Mouse (Mus musculus) spleen, adult 2 months (tissue): ENCODE measurements around the gene Tpsab1. TPM values are rescaled to one million over a fixed set of nuclear protein-coding genes. Genes with fewer than 3 reads are reported as not detected.

Source experiments
- DNase-seq, 2 experiments: peaks; one replicate each; pipeline versions ENCODE4 v3.0.0 to v3.0.0-alpha.2; 2012 to 2021; ENCODE audit warnings: low spot score in 2 of 2, low read depth in 1 of 2
- H3K27ac ChIP-seq: fragments of 200-500 bp; 2 replicates; pipeline ENCODE4 v1.5.1; 2012; ENCODE audit warnings: low read length, inconsistent platforms; ENCODE audit not compliant: insufficient read depth
- H3K27me3 ChIP-seq: fragments of 200-500 bp; 2 replicates; pipeline ENCODE4 v1.6.1; 2012; ENCODE audit warnings: mild to moderate bottlenecking, moderate library complexity, low read length, inconsistent platforms; ENCODE audit not compliant: control insufficient read depth, insufficient read depth
- H3K36me3 ChIP-seq: fragments of 200-500 bp; 2 replicates; pipeline ENCODE4 v1.6.1; 2012; ENCODE audit warnings: mild to moderate bottlenecking, low read length, inconsistent platforms; ENCODE audit not compliant: control insufficient read depth, insufficient read depth
- H3K4me1 ChIP-seq: fragments of 200-500 bp; 2 replicates; pipeline ENCODE4 v1.6.1; 2011; ENCODE audit warnings: inconsistent platforms; ENCODE audit not compliant: control insufficient read depth, insufficient read depth, insufficient read length
- H3K4me3 ChIP-seq: fragments of 200-500 bp; 2 replicates; pipeline ENCODE4 v1.5.1; 2011; ENCODE audit warnings: mild to moderate bottlenecking, inconsistent platforms; ENCODE audit not compliant: insufficient read depth, insufficient read length; ENCODE audit errors: extremely low read depth
- CTCF ChIP-seq: fragments of 200-500 bp; IDR thresholded peaks from 2 replicates; pipeline ENCODE4 v1.5.1; 2011; ENCODE audit warnings: mild to moderate bottlenecking, inconsistent platforms; ENCODE audit not compliant: insufficient read depth, insufficient read length, insufficient replicate concordance; ENCODE audit errors: extremely low read depth
- POLR2A ChIP-seq: fragments of 200-500 bp; IDR thresholded peaks from 2 replicates; pipeline ENCODE4 v1.6.1; 2011; ENCODE audit warnings: low read depth, low read length, inconsistent platforms
- WGBS: fragments of 180-500 bp; shearing (Covaris S2); methylation state at CpG from one replicate; pipeline ENCODE4 v1.1.7; 2018; 5-methylcytosine and 5-hydroxymethylcytosine counted together
- polyA plus RNA-seq: library from polyadenylated mRNA; depleted of rRNA; stranded (reverse); fragments of >200 nt; gene quantifications from 2 replicates; pipeline ENCODE4 v1.2.3, GENCODE M21; 2012; rRNA removed

The Tpsab1 gene
- polyA plus RNA-seq, 1 experiment: 0.11 TPM

DNA sequence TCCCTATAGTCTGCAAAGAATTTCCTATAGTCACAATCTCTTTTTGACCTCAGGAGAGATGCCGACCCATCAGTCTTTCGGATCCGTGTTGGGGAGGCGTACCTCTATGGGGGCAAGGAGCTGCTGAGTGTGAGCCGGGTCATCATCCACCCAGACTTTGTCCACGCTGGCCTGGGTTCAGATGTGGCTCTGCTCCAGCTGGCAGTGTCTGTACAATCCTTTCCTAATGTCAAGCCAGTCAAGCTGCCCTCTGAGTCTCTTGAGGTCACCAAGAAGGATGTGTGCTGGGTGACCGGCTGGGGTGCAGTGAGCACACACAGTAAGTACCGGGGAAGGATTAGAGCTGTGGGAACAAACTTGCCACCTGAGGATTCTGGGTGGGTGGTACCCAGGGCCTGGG, 24.5 kb downstream of the Tpsab1 start:
- no peak overlapping the region for H3K27ac ChIP-seq
- TF ChIP-seq CTCF: no peak
- TF ChIP-seq POLR2A: no peak

DNA sequence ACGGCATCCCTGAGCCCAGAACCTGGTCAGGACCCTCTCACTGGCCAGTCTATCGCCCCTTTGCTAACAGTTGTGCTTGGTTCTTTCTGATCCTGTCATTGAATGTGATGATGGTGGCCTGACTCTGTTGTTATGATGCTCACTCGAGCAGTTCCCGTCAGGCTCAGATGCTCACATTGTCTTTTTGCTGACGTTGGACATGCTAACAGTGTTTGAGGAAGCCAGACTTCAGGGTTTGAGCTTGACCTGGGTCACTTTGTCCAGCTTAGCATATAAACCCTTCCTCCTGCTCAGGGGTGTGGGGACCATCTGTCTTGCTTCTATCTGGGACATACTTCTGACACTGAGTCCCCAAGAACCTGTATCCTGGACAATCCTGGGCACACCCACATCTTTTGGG, 27.0 kb downstream of the Tpsab1 start, which contains the start of gene Prss29:
Gene Prss29, plus strand, starts transcription at position 301 of the 400 bp plus-strand sequence.
- H3K27ac ChIP-seq: no peak within 1 kb of the TSS
- H3K4me3 ChIP-seq: no peak within 1 kb of the TSS
- no peaks in the 10 kb centered on the region for H3K36me3 ChIP-seq
- DNase-seq: no peak
- H3K4me1 ChIP-seq: no peaks in the 10 kb centered on the region
- no peaks in the 10 kb centered on the region for H3K27me3 ChIP-seq
- WGBS: 66% methylated on average over 5 of the region's 5 CpGs
- no peak for TF ChIP-seq CTCF
- TF ChIP-seq POLR2A: no peak

More for the DNA sequence above, 24.5 kb downstream of the Tpsab1 start:
- H3K4me3 ChIP-seq: no peak overlapping the region
- WGBS: 82% methylated on average over 8 of the region's 8 CpGs
- H3K27me3 ChIP-seq: no peaks in the 10 kb centered on the region
- DNase-seq: no peak
- H3K36me3 ChIP-seq: no peaks in the 10 kb centered on the region
- H3K4me1 ChIP-seq: no peaks in the 10 kb centered on the region

DNA sequence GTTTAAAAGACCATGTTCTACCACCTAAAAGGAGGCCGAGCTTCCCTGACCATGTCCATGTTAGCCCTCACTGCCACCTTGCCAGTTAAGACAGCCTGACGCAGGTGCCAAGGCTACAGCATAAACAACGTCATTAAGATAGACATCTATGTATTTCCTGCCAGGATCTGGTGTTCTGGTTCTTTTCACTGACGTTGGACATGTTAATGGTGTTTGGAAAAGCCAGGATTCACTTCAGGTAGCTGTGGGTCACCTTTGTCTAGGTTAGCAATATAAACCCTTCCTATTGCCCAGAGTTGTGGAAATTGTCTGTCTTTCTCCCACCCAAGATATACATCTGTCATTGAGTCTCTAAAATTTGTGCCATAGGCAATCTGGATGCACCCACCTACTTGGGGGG, 37.0 kb downstream of the Tpsab1 start, which contains the start of gene Prss28:
Gene Prss28, plus strand, starts transcription at position 301 of the 400 bp plus-strand sequence.
- DNase-seq: no peak
- Histone ChIP-seq H3K27ac (no peak within 1 kb of the TSS), H3K36me3 (no peaks in the 10 kb centered on the region), H3K4me1 (no peaks in the 10 kb centered on the region), H3K4me3 (no peak within 1 kb of the TSS), H3K27me3 (no peaks in the 10 kb centered on the region)
- WGBS: 54% methylated on average over 4 of the region's 4 CpGs
- TF ChIP-seq CTCF: no peak
- no peak for TF ChIP-seq POLR2A

DNA sequence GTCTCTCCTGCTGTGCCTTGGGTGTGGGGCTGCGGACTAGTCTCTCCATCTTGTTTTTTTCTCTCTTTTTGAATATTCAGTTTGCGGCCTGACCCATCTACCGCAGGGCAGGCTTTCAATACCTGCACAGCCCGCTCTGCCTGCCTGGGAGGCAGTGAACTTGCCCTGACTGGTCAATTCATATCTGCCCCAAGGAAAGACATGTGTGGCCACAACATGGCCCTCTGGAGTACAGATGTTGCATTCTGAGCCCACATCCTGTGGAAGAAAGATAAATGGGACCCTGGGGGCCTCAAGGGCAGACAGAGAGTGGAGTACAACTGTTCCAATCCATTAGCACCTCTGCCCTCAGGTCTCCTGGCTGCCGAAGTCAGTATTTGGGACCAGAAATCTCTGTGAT, 47.3 kb downstream of the Tpsab1 start, which contains the start of gene Prss34:
Gene Prss34, plus strand, starts transcription at position 301 of the 400 bp plus-strand sequence.
- Histone ChIP-seq H3K36me3 (no peaks in the 10 kb centered on the region), H3K27ac (no peak within 1 kb of the TSS), H3K4me1 (no peaks in the 10 kb centered on the region), H3K4me3 (no peak within 1 kb of the TSS), H3K27me3 (no peaks in the 10 kb centered on the region)
- 78% methylated on average over 5 of the region's 5 CpGs for WGBS
- DNase-seq: no peak
- TF ChIP-seq CTCF (no peak), POLR2A (no peak)

DNA sequence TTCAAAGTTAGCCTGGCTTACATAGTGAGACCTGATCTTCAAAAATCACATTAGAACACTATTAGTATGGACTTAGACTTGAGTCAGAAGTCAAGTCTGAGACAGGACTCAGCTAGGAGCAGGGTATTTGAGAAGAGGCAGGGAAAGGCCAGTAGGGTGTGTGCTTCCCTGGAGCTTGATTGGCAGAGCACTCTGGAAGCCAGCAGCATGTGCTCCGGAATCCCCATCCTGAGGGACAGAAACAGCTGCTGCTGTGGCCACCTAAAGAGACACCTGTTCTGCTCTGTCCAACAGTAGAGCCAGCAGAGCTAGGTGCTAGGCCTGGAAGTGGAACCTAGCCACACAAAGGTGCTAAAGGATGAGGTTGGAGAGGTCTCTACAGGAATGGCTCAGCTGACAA, 51.3 kb downstream of the Tpsab1 start:
- no peak for TF ChIP-seq POLR2A
- no peak for TF ChIP-seq CTCF
- Histone ChIP-seq H3K4me3 (no peak overlapping the region), H3K36me3 (no peaks in the 10 kb centered on the region), H3K27ac (no peak overlapping the region), H3K4me1 (no peaks in the 10 kb centered on the region), H3K27me3 (no peaks in the 10 kb centered on the region)
- WGBS: 70% methylated on average over 1 of the region's 1 CpGs
- DNase-seq: no peak

DNA sequence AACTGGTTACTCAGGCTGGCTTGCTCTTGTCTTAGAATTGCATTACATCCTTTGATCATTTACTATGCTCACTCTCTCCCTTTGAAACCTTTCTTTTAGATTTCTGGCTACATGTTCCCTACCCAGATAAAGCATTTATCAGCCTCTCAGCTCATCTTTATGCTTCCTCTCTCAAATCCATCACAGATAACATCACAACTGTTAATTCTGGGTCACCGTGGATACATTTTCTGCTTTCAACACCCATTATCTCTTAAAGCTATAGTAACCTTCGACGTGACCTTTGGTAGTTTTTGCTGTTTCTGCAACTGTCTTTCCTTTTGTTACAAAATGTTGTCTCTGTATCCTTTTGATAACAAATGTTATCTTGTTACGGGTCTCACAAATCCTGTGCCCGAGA, 51.9 kb downstream of the Tpsab1 start:
- H3K27me3 ChIP-seq: no peaks in the 10 kb centered on the region
- no peaks in the 10 kb centered on the region for H3K36me3 ChIP-seq
- DNase-seq: no peak
- H3K4me3 ChIP-seq: no peak overlapping the region
- WGBS: 55% methylated on average over 5 of the region's 5 CpGs
- no peak overlapping the region for H3K27ac ChIP-seq
- no peaks in the 10 kb centered on the region for H3K4me1 ChIP-seq
- no peak for TF ChIP-seq CTCF
- no peak for TF ChIP-seq POLR2A

Other genes with a start within 250 kb of the Tpsab1 start
- gene Telo2, start 229.6 kb downstream of the Tpsab1 start, polyA plus RNA-seq: 20.7 and 22.6 TPM in 2 replicates
- not detected in 2 replicates for gene Ptx4, start 224.8 kb downstream of the Tpsab1 start, polyA plus RNA-seq
- gene Clcn7, start 212.2 kb downstream of the Tpsab1 start, polyA plus RNA-seq: 27.0 and 29.9 TPM in 2 replicates
- gene Ccdc154, start 183.1 kb downstream of the Tpsab1 start, polyA plus RNA-seq: 0.04 TPM in 1 of 2 replicates, not detected in the other
- not detected in 2 replicates for gene Gm38655, start 170.1 kb downstream of the Tpsab1 start, polyA plus RNA-seq
- gene BC003965, start 161.0 kb downstream of the Tpsab1 start, polyA plus RNA-seq: 9.1 and 10.0 TPM in 2 replicates
- gene Unkl, start 157.2 kb downstream of the Tpsab1 start, polyA plus RNA-seq: 30.4 and 32.0 TPM in 2 replicates
- gene Gnptg, start 105.4 kb downstream of the Tpsab1 start, polyA plus RNA-seq: 22.4 and 25.6 TPM in 2 replicates
- 13.1 and 15.7 TPM in 2 replicates for gene Tsr3, start 105.4 kb downstream of the Tpsab1 start, polyA plus RNA-seq
- 23.1 and 23.8 TPM in 2 replicates for gene Baiap3, start 89.2 kb downstream of the Tpsab1 start, polyA plus RNA-seq
- gene Ube2i, start 70.9 kb downstream of the Tpsab1 start, polyA plus RNA-seq: 95.2 and 102 TPM in 2 replicates
- gene Prss34, start 47.2 kb downstream of the Tpsab1 start, polyA plus RNA-seq: 2.5 and 2.7 TPM in 2 replicates
- not detected in 2 replicates for gene Prss28, start 36.9 kb downstream of the Tpsab1 start, polyA plus RNA-seq
- gene Prss29, start 26.9 kb downstream of the Tpsab1 start, polyA plus RNA-seq: 0.26 and 0.32 TPM in 2 replicates
- 1.2 and 1.6 TPM in 2 replicates for gene Tpsb2, start 20.7 kb upstream of the Tpsab1 start, polyA plus RNA-seq
- gene Tpsg1, start 23.7 kb upstream of the Tpsab1 start, polyA plus RNA-seq: 0.09 TPM in 1 of 2 replicates, not detected in the other
- 11.6 and 14.4 TPM in 2 replicates for gene Cacna1h, start 88.2 kb upstream of the Tpsab1 start, polyA plus RNA-seq
- gene Tekt4, start 109.1 kb upstream of the Tpsab1 start, polyA plus RNA-seq: 0.06 TPM in 1 of 2 replicates, not detected in the other
- not detected in 2 replicates for gene Sstr5, start 151.7 kb upstream of the Tpsab1 start, polyA plus RNA-seq
- 0.65 and 0.83 TPM in 2 replicates for gene Sox8, start 225.1 kb upstream of the Tpsab1 start, polyA plus RNA-seq
- 13.1 and 15.6 TPM in 2 replicates for gene Lmf1, start 233.5 kb upstream of the Tpsab1 start, polyA plus RNA-seq